Mouse (Mus musculus) megakaryocyte, adult 5-6 weeks (primary cell): ENCODE results near the gene Rad51b. TPM values are rescaled to one million over a fixed set of nuclear protein-coding genes. Genes with fewer than 3 reads are reported as not detected.

Experiments
- ATAC-seq: 2 replicates; pipeline ENCODE4 v1.8.0; 2016; ENCODE audit warnings: mild to moderate bottlenecking, inconsistent platforms; ENCODE audit not compliant: poor library complexity, severe bottlenecking
- total RNA-seq, 2 experiments: library from RNA; stranded (forward) in 1 of 2; stranded (reverse) in 1 of 2; fragments of 153-499, 151-499 nt in 1 of 2; fragments of 221-1000, 200-1000 nt in 1 of 2; gene quantifications; 2 replicates each; pipeline versions ENCODE4 v1.2.3 to v1.2.4; 2015 to 2017

The Rad51b gene
- total RNA-seq, 2 experiments from 2014 or later = 3.2 to 7.1 TPM

DNA sequence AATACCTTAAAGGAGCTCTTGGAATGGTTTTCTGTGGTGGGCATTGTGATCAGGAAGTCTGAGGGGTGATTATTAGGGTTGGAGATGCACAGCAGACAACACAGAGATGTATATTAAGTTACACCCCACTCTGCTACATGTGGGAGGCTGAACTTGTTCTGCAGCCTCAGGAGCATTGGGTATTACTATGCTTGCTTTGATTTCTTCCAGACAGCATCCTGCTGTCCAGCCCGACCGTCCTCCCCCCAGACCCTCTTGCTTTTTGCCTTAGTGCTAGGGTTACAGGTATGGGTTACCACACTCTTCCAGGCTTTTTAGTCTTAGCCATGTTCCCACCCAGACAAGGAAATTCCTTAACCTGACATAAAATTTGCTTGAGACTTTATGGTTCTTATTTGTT lies 30.8 kb downstream of the Rad51b start:
- ATAC-seq = no peak

DNA sequence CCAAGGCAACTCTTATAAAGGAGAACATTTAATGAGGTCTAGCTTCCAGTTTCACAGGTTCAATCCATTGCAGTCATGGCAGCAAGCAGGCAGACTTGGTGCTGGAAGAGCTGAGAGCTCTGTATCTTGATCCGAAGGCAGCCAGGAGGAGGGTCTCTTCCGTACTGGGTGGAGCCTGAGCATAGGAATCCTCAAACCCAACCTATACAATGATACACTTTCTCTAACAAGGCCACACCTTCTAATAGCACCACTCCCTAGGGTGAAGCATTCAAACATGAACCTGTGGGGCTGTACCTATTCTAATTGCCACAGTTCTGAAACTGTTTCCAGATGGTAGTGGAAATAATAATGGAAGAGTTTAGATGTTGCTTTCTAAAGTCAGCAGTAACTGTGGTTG lies 33.5 kb downstream of the Rad51b start:
- ATAC-seq = no peak

DNA sequence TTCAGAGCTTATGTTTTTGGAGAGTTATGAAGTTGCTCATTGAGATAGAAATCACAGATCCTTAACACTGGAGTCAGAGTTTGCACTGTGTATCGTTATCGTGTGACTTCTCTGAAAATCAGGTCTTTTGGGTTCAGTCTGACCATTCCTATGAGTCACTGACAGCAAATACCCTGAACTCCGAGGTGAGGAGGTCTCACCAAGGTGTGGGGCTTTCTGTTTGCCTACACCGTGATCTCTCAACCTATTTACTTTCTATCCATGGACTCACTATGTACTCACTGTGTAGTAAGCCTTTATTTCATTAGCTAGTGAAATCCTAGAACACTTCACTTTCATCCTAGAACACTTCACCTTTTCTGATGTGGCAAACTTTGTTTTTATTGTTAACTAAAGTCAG lies 34.6 kb downstream of the Rad51b start:
- no peak for ATAC-seq

GRCm38 (mm10) chr12:79338791-79339190 lies 41.7 kb downstream of the Rad51b start:
- no peak for ATAC-seq

GRCm38 (mm10) chr12:79340513-79340912 lies 43.4 kb downstream of the Rad51b start:
- ATAC-seq = no peak

GRCm38 (mm10) chr12:79341291-79341845 lies 44.3 kb downstream of the Rad51b start:
- no peak for ATAC-seq

- no peak for ATAC-seq
Observed at GRCm38 (mm10) chr12:79346198-79346733, 49.2 kb downstream of the Rad51b start.

DNA sequence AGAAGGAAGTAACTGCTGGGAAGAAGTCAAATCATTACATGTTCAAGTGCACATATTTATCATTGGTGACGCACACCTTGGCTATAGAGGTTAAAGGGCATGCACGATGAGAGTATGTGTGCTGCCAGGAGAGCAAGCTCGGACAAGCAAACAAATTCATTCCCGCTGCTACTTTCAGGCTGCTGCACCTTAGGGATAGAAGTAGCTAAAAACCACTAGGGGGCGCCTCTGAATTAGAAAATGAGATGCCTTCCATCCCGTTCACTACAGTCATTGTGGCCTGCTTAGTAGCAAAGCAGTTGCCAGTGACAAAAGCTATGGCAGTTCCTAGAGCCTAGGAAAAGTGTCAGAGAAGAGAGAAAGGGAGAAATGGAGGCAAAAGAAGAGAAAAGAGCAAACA lies 50.6 kb downstream of the Rad51b start:
- ATAC-seq = peak; percentile 75

- ATAC-seq = no peak
Observed at GRCm38 (mm10) chr12:79351461-79351860, 54.4 kb downstream of the Rad51b start.

DNA sequence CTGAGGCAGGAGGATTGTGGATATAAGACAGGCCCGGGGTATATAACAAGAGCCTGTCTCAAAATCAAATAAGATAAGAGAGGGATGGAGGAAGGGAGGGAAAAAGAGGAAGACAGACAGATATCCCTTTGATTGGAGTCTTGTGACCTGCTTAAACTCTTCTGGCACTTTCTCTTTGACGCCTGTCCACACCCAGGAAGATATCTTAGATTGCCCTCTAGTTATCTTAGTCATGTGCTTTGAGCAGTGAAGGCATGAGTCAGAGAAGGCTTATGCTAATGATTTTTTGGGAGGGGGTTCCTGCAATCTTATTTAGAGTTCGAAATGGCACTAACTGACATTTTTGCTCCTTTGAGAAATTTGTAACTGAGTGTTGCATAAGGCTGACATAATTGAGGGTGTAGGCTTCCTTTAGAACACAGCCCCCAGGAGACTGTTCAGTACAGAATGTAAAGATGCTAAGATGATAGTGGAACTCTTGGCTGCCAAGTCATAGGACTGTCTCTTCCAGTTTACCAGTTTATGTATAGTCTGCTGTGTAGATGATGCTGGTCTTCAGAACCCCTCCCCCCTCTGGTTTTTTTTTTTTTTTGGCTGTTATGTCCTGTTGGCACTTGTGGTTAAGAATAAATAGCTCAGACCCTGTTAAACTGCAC lies 55.1 kb downstream of the Rad51b start:
- peak; percentile 36 for ATAC-seq

- ATAC-seq = no peak
Observed at GRCm38 (mm10) chr12:79352742-79353114, 55.6 kb downstream of the Rad51b start.

- no peak for ATAC-seq
Observed at GRCm38 (mm10) chr12:79353356-79353755, 56.3 kb downstream of the Rad51b start.

GRCm38 (mm10) chr12:79354621-79355020 lies 57.5 kb downstream of the Rad51b start:
- ATAC-seq = no peak

GRCm38 (mm10) chr12:79356138-79356537 lies 59.1 kb downstream of the Rad51b start:
- 0 out of 2 replicates have a peak, but pooled peaks have one; percentile 31 for ATAC-seq

GRCm38 (mm10) chr12:79357631-79358030 lies 60.5 kb downstream of the Rad51b start:
- ATAC-seq = no peak

- peak; percentile 93 for ATAC-seq
Observed at GRCm38 (mm10) chr12:79358613-79359218, 61.6 kb downstream of the Rad51b start.

DNA sequence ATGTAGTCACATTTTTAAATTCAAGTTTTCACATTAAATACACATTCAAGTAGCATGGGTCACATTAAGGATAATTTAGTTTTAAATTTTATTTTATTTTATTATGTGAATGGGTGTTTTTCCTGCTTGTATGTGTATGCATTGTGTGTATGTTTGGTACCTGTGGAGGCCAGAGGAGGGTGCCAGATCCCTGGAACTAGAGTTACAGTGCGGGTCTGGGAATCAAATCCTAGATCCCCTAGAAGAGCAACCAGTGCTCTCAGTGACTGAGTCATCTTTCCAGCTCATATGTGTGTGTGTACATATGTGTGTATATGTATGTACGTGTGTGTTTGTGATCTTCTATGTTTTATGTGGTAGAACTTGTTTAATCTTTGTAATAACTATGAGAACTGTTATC lies 62.3 kb downstream of the Rad51b start:
- ATAC-seq = no peak

- peak; percentile 63 for ATAC-seq
Observed at GRCm38 (mm10) chr12:79362219-79362618, 65.1 kb downstream of the Rad51b start.

- ATAC-seq = no peak
Observed at GRCm38 (mm10) chr12:79364284-79364683, 67.2 kb downstream of the Rad51b start.

DNA sequence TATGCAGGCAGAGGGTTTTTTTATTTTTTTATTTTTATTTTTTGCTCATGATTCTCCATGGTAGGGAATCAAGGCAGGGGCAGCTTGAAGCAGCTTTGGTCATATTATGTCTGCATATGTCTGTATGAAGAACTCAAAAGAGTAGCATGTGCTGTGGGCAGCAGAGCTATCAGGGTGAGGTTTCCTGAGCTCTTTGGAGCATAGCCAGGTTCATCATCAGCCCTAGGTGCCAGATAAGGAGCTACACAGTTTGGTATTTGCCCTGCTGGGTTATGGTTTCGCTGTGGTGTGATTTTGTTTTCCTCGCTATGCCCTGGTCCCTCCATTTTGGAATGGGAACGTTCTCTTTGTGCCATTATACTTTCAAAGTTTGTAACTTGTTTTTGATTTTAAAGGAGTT lies 71.7 kb downstream of the Rad51b start:
- no peak for ATAC-seq

- no peak for ATAC-seq
Observed at GRCm38 (mm10) chr12:79369512-79370165, 72.6 kb downstream of the Rad51b start.

- ATAC-seq = 0 out of 2 replicates have a peak, but pooled peaks have one; percentile 33
Observed at GRCm38 (mm10) chr12:79372697-79373096, 75.6 kb downstream of the Rad51b start.
